Mouse (Mus musculus) midbrain, embryonic 16.5 days (tissue): ENCODE measurements around the gene Rnf114. TPM values are rescaled to one million over a fixed set of nuclear protein-coding genes. Genes with fewer than 3 reads are reported as not detected.

Experiments used
- ATAC-seq: fragments of 200-750 bp; cut with Nextera tagmentation; 2 replicates; pipeline ENCODE4 v1.8.0; 2017; ENCODE audit warnings: moderate TSS enrichment
- H3K27ac ChIP-seq: fragments of 300-500 bp; sonication (generic); 2 replicates; pipeline ENCODE4 v1.5.1; 2014; ENCODE audit warnings: mild to moderate bottlenecking, low read length, mixed read lengths
- H3K27me3 ChIP-seq: fragments of 300-500 bp; sonication (generic); 2 replicates; pipeline ENCODE4 v1.6.1; 2014; ENCODE audit warnings: low read depth, low read length, mixed read lengths; ENCODE audit not compliant: control insufficient read depth, insufficient read depth
- H3K36me3 ChIP-seq: fragments of 300-500 bp; sonication (generic); 2 replicates; pipeline ENCODE4 v1.6.1; 2014; ENCODE audit warnings: mild to moderate bottlenecking, low read length, moderate library complexity, mixed read lengths; ENCODE audit not compliant: control insufficient read depth, insufficient read depth
- H3K4me1 ChIP-seq: fragments of 300-500 bp; sonication (generic); 2 replicates; pipeline ENCODE4 v1.6.1; 2014; ENCODE audit warnings: mild to moderate bottlenecking, low read length, mixed read lengths; ENCODE audit not compliant: control insufficient read depth, insufficient read depth
- H3K4me2 ChIP-seq: fragments of 300-500 bp; sonication (generic); 2 replicates; pipeline ENCODE4 v1.6.1; 2014; ENCODE audit warnings: mild to moderate bottlenecking, low read length, mixed read lengths
- H3K4me3 ChIP-seq: fragments of 300-500 bp; sonication (generic); 2 replicates; pipeline ENCODE4 v1.5.1; 2014; ENCODE audit warnings: low read depth, mild to moderate bottlenecking, low read length, moderate library complexity, mixed read lengths
- H3K9ac ChIP-seq: fragments of 300-500 bp; sonication (generic); 2 replicates; pipeline ENCODE4 v1.6.1; 2014; ENCODE audit warnings: low read depth, low read length, mixed read lengths
- H3K9me3 ChIP-seq: fragments of 300-500 bp; sonication (generic); replicated peaks from 2 replicates; pipeline ENCODE4 v1.6.1; 2014; ENCODE audit warnings: mild to moderate bottlenecking, low read length, mixed read lengths; ENCODE audit not compliant: control insufficient read depth, poor library complexity, severe bottlenecking
- WGBS: fragments of 180-500 bp; shearing (Covaris S2); extraction: QIAGEN DNeasy Blood & Tissue Kit; methylation state at CpG from one replicate; pipeline ENCODE4 v1.1.7; 2014; 5-methylcytosine and 5-hydroxymethylcytosine counted together
- polyA plus RNA-seq: library from polyadenylated mRNA; unstranded; fragments of >200 nt; fragmentation: Nextera tagmentation; extraction: Ambion mirVana; gene quantifications from 2 replicates; pipeline ENCODE4 v1.2.1, GENCODE M21; 2015

Gene Rnf114
- polyA plus RNA-seq, 1 experiment from 2014 or later: 111 TPM

GRCm38 (mm10) chr2:167470611-167471010, 21.8 kb upstream of the Rnf114 start:
- Histone ChIP-seq H3K4me2 (no peak overlapping the region), H3K27ac (no peak overlapping the region), H3K36me3 (peaks cover 23% of the 10 kb centered on the region), H3K4me3 (no peak overlapping the region), H3K27me3 (no peaks in the 10 kb centered on the region), H3K9me3 (no peaks in the 10 kb centered on the region), H3K4me1 (peaks cover 2% of the 10 kb centered on the region), H3K9ac (no peak overlapping the region)
- 93% methylated on average over 3 of the region's 3 CpGs for WGBS
- no peak for ATAC-seq

- H3K27me3 ChIP-seq: no peaks in the 10 kb centered on the region
- H3K4me3 ChIP-seq: no peak overlapping the region
- H3K27ac ChIP-seq: no peak overlapping the region
- peaks cover 12% of the 10 kb centered on the region for H3K4me1 ChIP-seq
- ATAC-seq: no peak
- peaks cover 13% of the 10 kb centered on the region for H3K36me3 ChIP-seq
- no peak overlapping the region for H3K9ac ChIP-seq
- no peaks in the 10 kb centered on the region for H3K9me3 ChIP-seq
- 95% methylated on average over 6 of the region's 6 CpGs for WGBS
- H3K4me2 ChIP-seq: no peak overlapping the region
Observed at GRCm38 (mm10) chr2:167471585-167471984, 20.9 kb upstream of the Rnf114 start.

GRCm38 (mm10) chr2:167474218-167474617, 18.2 kb upstream of the Rnf114 start:
- Histone ChIP-seq H3K4me2 (no peak overlapping the region), H3K36me3 (peaks cover 13% of the 10 kb centered on the region), H3K9ac (no peak overlapping the region), H3K9me3 (no peaks in the 10 kb centered on the region), H3K27me3 (no peaks in the 10 kb centered on the region), H3K27ac (no peak overlapping the region), H3K4me3 (no peak overlapping the region), H3K4me1 (peaks cover 15% of the 10 kb centered on the region)
- ATAC-seq: no peak
- WGBS: 89% methylated on average over 6 of the region's 6 CpGs

GRCm38 (mm10) chr2:167475596-167475995, 16.8 kb upstream of the Rnf114 start:
- Histone ChIP-seq H3K27ac (peak overlapping the region; percentile 82), H3K9me3 (no peaks in the 10 kb centered on the region), H3K27me3 (no peaks in the 10 kb centered on the region), H3K4me2 (no peak overlapping the region), H3K36me3 (peaks cover 10% of the 10 kb centered on the region), H3K4me1 (peaks cover 15% of the 10 kb centered on the region), H3K4me3 (no peak overlapping the region), H3K9ac (no peak overlapping the region)
- ATAC-seq: peak; percentile 29; the same call in 1 of the 2 replicates
- 81% methylated on average over 5 of the region's 5 CpGs for WGBS

- no peaks in the 10 kb centered on the region for H3K27me3 ChIP-seq
- ATAC-seq: peak; percentile 76
- H3K4me1 ChIP-seq: peaks cover 15% of the 10 kb centered on the region
- H3K4me2 ChIP-seq: no peak overlapping the region
- H3K9ac ChIP-seq: 0 out of 2 replicates have a peak overlapping the region, but pooled peaks have one; percentile 12
- H3K9me3 ChIP-seq: no peaks in the 10 kb centered on the region
- H3K36me3 ChIP-seq: peaks cover 10% of the 10 kb centered on the region
- no peak overlapping the region for H3K4me3 ChIP-seq
- peak overlapping the region; percentile 82 for H3K27ac ChIP-seq
- 17% methylated on average over 7 of the region's 7 CpGs for whole genome bisulfite sequencing
Observed at GRCm38 (mm10) chr2:167476200-167476688, 16.2 kb upstream of the Rnf114 start.

GRCm38 (mm10) chr2:167476762-167477161, 15.7 kb upstream of the Rnf114 start:
- WGBS: 69% methylated on average over 4 of the region's 4 CpGs
- Histone ChIP-seq H3K36me3 (peaks cover 7% of the 10 kb centered on the region), H3K9me3 (no peaks in the 10 kb centered on the region), H3K4me1 (peaks cover 15% of the 10 kb centered on the region), H3K4me2 (no peak overlapping the region), H3K27me3 (no peaks in the 10 kb centered on the region), H3K27ac (peak overlapping the region; percentile 82), H3K4me3 (no peak overlapping the region), H3K9ac (no peak overlapping the region)
- ATAC-seq: no peak

- Histone ChIP-seq H3K36me3 (peaks cover 7% of the 10 kb centered on the region; the same call in 1 of the 2 replicates), H3K4me3 (no peak overlapping the region), H3K27ac (no peak overlapping the region), H3K9ac (no peak overlapping the region), H3K27me3 (no peaks in the 10 kb centered on the region), H3K4me1 (peaks cover 15% of the 10 kb centered on the region), H3K9me3 (no peaks in the 10 kb centered on the region), H3K4me2 (no peak overlapping the region)
- 34% methylated on average over 2 of the region's 2 CpGs for WGBS
- ATAC-seq: no peak
Observed at GRCm38 (mm10) chr2:167478128-167478527, 14.3 kb upstream of the Rnf114 start.

GRCm38 (mm10) chr2:167479501-167479900, 12.9 kb upstream of the Rnf114 start:
- Histone ChIP-seq H3K36me3 (peaks cover 18% of the 10 kb centered on the region), H3K9ac (no peak overlapping the region), H3K27me3 (no peaks in the 10 kb centered on the region), H3K27ac (no peak overlapping the region), H3K4me1 (peaks cover 15% of the 10 kb centered on the region), H3K4me3 (no peak overlapping the region), H3K4me2 (no peak overlapping the region), H3K9me3 (no peaks in the 10 kb centered on the region)
- WGBS: 100% methylated on average over 1 of the region's 1 CpGs
- no peak for ATAC-seq

GRCm38 (mm10) chr2:167482681-167483080, 9.8 kb upstream of the Rnf114 start:
- Histone ChIP-seq H3K36me3 (peaks cover 18% of the 10 kb centered on the region), H3K4me1 (peaks cover 3% of the 10 kb centered on the region; the same call in 1 of the 2 replicates), H3K9me3 (no peaks in the 10 kb centered on the region), H3K4me3 (no peak overlapping the region), H3K4me2 (no peak overlapping the region), H3K27me3 (no peaks in the 10 kb centered on the region), H3K27ac (no peak overlapping the region), H3K9ac (no peak overlapping the region)
- WGBS: 84% methylated on average over 4 of the region's 4 CpGs
- ATAC-seq: no peak
